Mouse (Mus musculus): ENCODE data around the gene Eva1b.

DNA sequence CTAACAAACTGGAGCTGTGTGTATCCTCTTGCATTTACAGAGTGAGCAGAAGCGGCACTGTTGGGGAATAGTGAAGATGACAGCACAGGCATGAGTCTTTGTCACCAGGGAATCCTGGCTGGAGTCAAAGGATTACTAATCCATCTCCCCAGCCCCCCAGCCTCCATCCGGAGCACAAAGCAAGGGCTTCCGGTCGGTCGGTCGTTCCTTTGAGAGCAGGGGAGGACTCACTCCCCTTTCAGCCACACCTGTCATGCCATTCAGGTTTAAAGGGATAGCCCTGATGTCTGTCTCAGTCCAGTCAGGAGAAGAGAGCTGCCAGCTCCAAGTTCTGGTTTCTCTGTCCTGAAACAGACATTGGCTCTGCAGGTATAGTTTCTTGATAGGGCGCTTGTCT is 36.4 kb upstream of the Eva1b start:
- TF ChIP-seq CTCF (IDR thresholded peaks at IDR 0.05; ENCODE audit: control insufficient read depth, insufficient read depth, insufficient read length) (no peak), MYOG (IDR thresholded peaks at IDR 0.05; ENCODE audit: control insufficient read depth, extremely low read depth, insufficient read length) (no peak), MAX (IDR thresholded peaks at IDR 0.05) (no peak), USF1 (IDR thresholded peaks at IDR 0.05; ENCODE audit: low read depth) (no peak), CEBPB (IDR thresholded peaks at IDR 0.05; ENCODE audit: low read depth) (no peak)
